Mouse (Mus musculus) heart, embryonic 10.5 days (tissue): Measurements from ENCODE around the gene Clec1a. TPM values are rescaled to one million over a fixed set of nuclear protein-coding genes. Genes with fewer than 3 reads are reported as not detected.
"Not testable (repeated sequence)": the region's sequence is repeated elsewhere in the genome, so short reads cannot be mapped to it uniquely, and the experiment has no call there.

ENCODE experiments used
- DNase-seq: peaks from one replicate; pipeline ENCODE4 v3.0.0-alpha.2; 2017; ENCODE audit warnings: low spot score
- H3K27ac ChIP-seq: fragments of 300-500 bp; sonication (generic); 2 replicates; pipeline ENCODE4 v1.5.1; 2016; ENCODE audit warnings: mild to moderate bottlenecking
- H3K27me3 ChIP-seq: fragments of 300-500 bp; sonication (generic); 2 replicates; pipeline ENCODE4 v1.6.1; 2016; ENCODE audit warnings: mild to moderate bottlenecking; ENCODE audit not compliant: poor library complexity, insufficient read depth, severe bottlenecking
- H3K36me3 ChIP-seq: fragments of 300-500 bp; sonication (generic); 2 replicates; pipeline ENCODE4 v1.6.1; 2016; ENCODE audit warnings: mild to moderate bottlenecking, moderate library complexity
- H3K4me1 ChIP-seq: fragments of 300-500 bp; sonication (generic); 2 replicates; pipeline ENCODE4 v1.6.1; 2016; ENCODE audit warnings: mild to moderate bottlenecking
- H3K4me3 ChIP-seq: fragments of 300-500 bp; sonication (generic); 2 replicates; pipeline ENCODE4 v1.5.1; 2016; ENCODE audit warnings: mild to moderate bottlenecking, moderate library complexity
- H3K9me3 ChIP-seq: fragments of 300-500 bp; sonication (generic); 2 replicates; pipeline ENCODE4 v1.6.1; 2016; ENCODE audit warnings: mild to moderate bottlenecking, moderate library complexity
- WGBS: fragments of 180-500 bp; shearing (Covaris S2); methylation state at CpG from one replicate; pipeline ENCODE4 v1.1.7; 2016; 5-methylcytosine and 5-hydroxymethylcytosine counted together
- polyA plus RNA-seq: library from polyadenylated mRNA; unstranded; fragments of >200 nt; fragmentation: Nextera tagmentation; extraction: Ambion mirVana; gene quantifications from 2 replicates; pipeline ENCODE4 v1.2.1, GENCODE M21; 2016

Clec1a gene
- 0.48 and 0.54 TPM in 2 replicates for polyA plus RNA-seq

GRCm38 (mm10) chr6:129451411-129452039 is at the start of gene Clec1a:
Clec1a (minus strand) TSS chr6:129452000.
- DNase-seq = no peak
- WGBS = 59% methylated on average over 13 of the region's 13 CpGs
- Histone ChIP-seq H3K36me3 (no peaks in the 10 kb centered on the region), H3K27me3 (no peaks in the 10 kb centered on the region), H3K27ac (no peak within 1 kb of the TSS), H3K9me3 (no peaks in the 10 kb centered on the region), H3K4me1 (no peaks in the 10 kb centered on the region), H3K4me3 (no peak within 1 kb of the TSS)

GRCm38 (mm10) chr6:129499516-129499915 is 47.7 kb upstream of the Clec1a start:
- H3K4me1 ChIP-seq, H3K36me3 ChIP-seq, H3K9me3 ChIP-seq, H3K27ac ChIP-seq, H3K4me3 ChIP-seq, H3K27me3 ChIP-seq, DNase-seq: not testable (repeated sequence)
- WGBS = 79% methylated on average over 1 of the region's 1 CpGs

- 87% methylated on average over 3 of the region's 3 CpGs for WGBS
- H3K36me3 ChIP-seq = no peaks in the 10 kb centered on the region
- no peak for DNase-seq
- 0 out of 2 replicates have a peak, but pooled peaks cover 6% of the 10 kb centered on the region for H3K9me3 ChIP-seq
- no peak overlapping the region for H3K27ac ChIP-seq
- H3K27me3 ChIP-seq = no peaks in the 10 kb centered on the region
- no peak overlapping the region for H3K4me3 ChIP-seq
- no peaks in the 10 kb centered on the region for H3K4me1 ChIP-seq
Measured at GRCm38 (mm10) chr6:129497345-129498218, 45.8 kb upstream of the Clec1a start.

- no peaks in the 10 kb centered on the region for H3K36me3 ChIP-seq
- H3K9me3 ChIP-seq = no peaks in the 10 kb centered on the region
- no peak overlapping the region for H3K4me3 ChIP-seq
- DNase-seq = no peak
- H3K4me1 ChIP-seq = no peaks in the 10 kb centered on the region
- 70% methylated on average over 4 of the region's 4 CpGs for WGBS
- H3K27ac ChIP-seq = no peak overlapping the region
- H3K27me3 ChIP-seq = no peaks in the 10 kb centered on the region
Measured at GRCm38 (mm10) chr6:129494924-129495323, 43.1 kb upstream of the Clec1a start.

GRCm38 (mm10) chr6:129480089-129480958 is 28.5 kb upstream of the Clec1a start:
- Histone ChIP-seq H3K9me3 (no peaks in the 10 kb centered on the region), H3K27ac (no peak overlapping the region), H3K36me3 (no peaks in the 10 kb centered on the region), H3K27me3 (no peaks in the 10 kb centered on the region), H3K4me3 (no peak overlapping the region), H3K4me1 (no peaks in the 10 kb centered on the region)
- no peak for DNase-seq
- 71% methylated on average over 8 of the region's 8 CpGs for WGBS

- Histone ChIP-seq H3K36me3 (no peaks in the 10 kb centered on the region), H3K4me1 (no peaks in the 10 kb centered on the region), H3K27me3 (no peaks in the 10 kb centered on the region), H3K9me3 (no peaks in the 10 kb centered on the region), H3K4me3 (no peak overlapping the region), H3K27ac (no peak overlapping the region)
- DNase-seq = no peak
- WGBS = 33% methylated on average over 13 of the region's 13 CpGs
Measured at GRCm38 (mm10) chr6:129476404-129477126, 24.8 kb upstream of the Clec1a start.

- no peaks in the 10 kb centered on the region for H3K4me1 ChIP-seq
- no peak overlapping the region for H3K4me3 ChIP-seq
- H3K27me3 ChIP-seq = no peaks in the 10 kb centered on the region
- H3K36me3 ChIP-seq = no peaks in the 10 kb centered on the region
- no peaks in the 10 kb centered on the region for H3K9me3 ChIP-seq
- DNase-seq = no peak
- WGBS = 78% methylated on average over 5 of the region's 5 CpGs
- no peak overlapping the region for H3K27ac ChIP-seq
Measured at GRCm38 (mm10) chr6:129472627-129473026, 20.8 kb upstream of the Clec1a start.

- Histone ChIP-seq H3K9me3 (no peaks in the 10 kb centered on the region), H3K27me3 (no peaks in the 10 kb centered on the region), H3K36me3 (no peaks in the 10 kb centered on the region), H3K4me1 (no peaks in the 10 kb centered on the region), H3K27ac (no peak overlapping the region), H3K4me3 (no peak overlapping the region)
- DNase-seq = no peak
- WGBS = 90% methylated on average over 6 of the region's 6 CpGs
Measured at GRCm38 (mm10) chr6:129471386-129471785, 19.6 kb upstream of the Clec1a start.

GRCm38 (mm10) chr6:129449743-129450142 is 2.1 kb downstream of the Clec1a start:
- Histone ChIP-seq H3K36me3 (no peaks in the 10 kb centered on the region), H3K9me3 (no peaks in the 10 kb centered on the region), H3K27me3 (no peaks in the 10 kb centered on the region), H3K4me3 (no peak overlapping the region), H3K4me1 (no peaks in the 10 kb centered on the region), H3K27ac (no peak overlapping the region)
- no peak for DNase-seq
- 68% methylated on average over 6 of the region's 6 CpGs for WGBS

- Histone ChIP-seq H3K4me1 (no peaks in the 10 kb centered on the region), H3K27me3 (no peaks in the 10 kb centered on the region), H3K36me3 (no peaks in the 10 kb centered on the region), H3K4me3 (no peak overlapping the region), H3K9me3 (no peaks in the 10 kb centered on the region), H3K27ac (no peak overlapping the region)
- WGBS = 85% methylated on average over 2 of the region's 2 CpGs
- DNase-seq = no peak
Measured at GRCm38 (mm10) chr6:129438033-129438432, 13.8 kb downstream of the Clec1a start.

GRCm38 (mm10) chr6:129436025-129436424 is 15.8 kb downstream of the Clec1a start:
- H3K9me3 ChIP-seq = no peaks in the 10 kb centered on the region
- H3K36me3 ChIP-seq = no peaks in the 10 kb centered on the region
- DNase-seq = no peak
- 83% methylated on average over 3 of the region's 3 CpGs for WGBS
- H3K4me1 ChIP-seq = no peaks in the 10 kb centered on the region
- H3K27me3 ChIP-seq = no peaks in the 10 kb centered on the region
- no peak overlapping the region for H3K4me3 ChIP-seq
- H3K27ac ChIP-seq = no peak overlapping the region

GRCm38 (mm10) chr6:129434239-129434638 is 17.6 kb downstream of the Clec1a start:
- Histone ChIP-seq H3K4me1 (no peaks in the 10 kb centered on the region), H3K9me3 (no peaks in the 10 kb centered on the region), H3K27ac (no peak overlapping the region), H3K27me3 (no peaks in the 10 kb centered on the region), H3K36me3 (no peaks in the 10 kb centered on the region), H3K4me3 (no peak overlapping the region)
- DNase-seq = no peak
- 75% methylated on average over 5 of the region's 5 CpGs for WGBS
